Mouse (Mus musculus) forebrain, embryonic 16.5 days (tissue): ENCODE results near the gene Mocs1. TPM values are rescaled to one million over a fixed set of nuclear protein-coding genes. Genes with fewer than 3 reads are reported as not detected.

Source experiments
- ATAC-seq: fragments of 200-750 bp; cut with Nextera tagmentation; 2 replicates; pipeline ENCODE4 v1.8.0; 2017; ENCODE audit warnings: mild to moderate bottlenecking, moderate library complexity
- H3K27ac ChIP-seq: fragments of 300-500 bp; sonication (generic); 2 replicates; pipeline ENCODE4 v1.5.1; 2014; ENCODE audit warnings: low read length, control low read depth
- H3K27me3 ChIP-seq: fragments of 300-500 bp; sonication (generic); replicated peaks from 2 replicates; pipeline ENCODE4 v1.6.1; 2014; ENCODE audit warnings: low read length; ENCODE audit not compliant: control insufficient read depth, insufficient read depth
- H3K36me3 ChIP-seq: fragments of 300-500 bp; sonication (generic); 2 replicates; pipeline ENCODE4 v1.6.1; 2014; ENCODE audit not compliant: control insufficient read depth, insufficient read depth
- H3K4me1 ChIP-seq: fragments of 300-500 bp; sonication (generic); replicated peaks from 2 replicates; pipeline ENCODE4 v1.6.1; 2014; ENCODE audit warnings: low read length; ENCODE audit not compliant: control insufficient read depth, insufficient read depth
- H3K4me2 ChIP-seq: fragments of 300-500 bp; sonication (generic); 2 replicates; pipeline ENCODE4 v1.6.1; 2014; ENCODE audit warnings: mild to moderate bottlenecking, low read length, control low read depth
- H3K4me3 ChIP-seq: fragments of 300-500 bp; sonication (generic); replicated peaks from 2 replicates; pipeline ENCODE4 v1.5.1; 2014; ENCODE audit warnings: mild to moderate bottlenecking, low read length, control low read depth
- H3K9ac ChIP-seq: fragments of 300-500 bp; sonication (generic); replicated peaks from 2 replicates; pipeline ENCODE4 v1.6.1; 2014; ENCODE audit warnings: low read depth, low read length, control low read depth
- H3K9me3 ChIP-seq: fragments of 300-500 bp; sonication (generic); 2 replicates; pipeline ENCODE4 v1.6.1; 2016; ENCODE audit warnings: low read length; ENCODE audit not compliant: control insufficient read depth
- WGBS: fragments of 180-500 bp; shearing (Covaris S2); extraction: QIAGEN DNeasy Blood & Tissue Kit; methylation state at CpG from one replicate; pipeline ENCODE4 v1.1.7; 2014; 5-methylcytosine and 5-hydroxymethylcytosine counted together
- polyA plus RNA-seq: library from polyadenylated mRNA; unstranded; fragments of >200 nt; fragmentation: Nextera tagmentation; extraction: Ambion mirVana; gene quantifications from 2 replicates; pipeline ENCODE4 v1.2.1, GENCODE M21; 2015

The Mocs1 gene
- polyA plus RNA-seq, 1 experiment from 2014 or later: 5.1 TPM

- 91% methylated on average over 5 of the region's 5 CpGs for WGBS
- no peak overlapping the region for H3K27ac ChIP-seq
- H3K4me3 ChIP-seq: no peak overlapping the region
- H3K4me1 ChIP-seq: no peaks in the 10 kb centered on the region; the same call in 1 of the 2 replicates
- no peak overlapping the region for H3K9ac ChIP-seq
- no peaks in the 10 kb centered on the region for H3K36me3 ChIP-seq
- H3K27me3 ChIP-seq: no peaks in the 10 kb centered on the region
- no peaks in the 10 kb centered on the region for H3K9me3 ChIP-seq
- no peak for ATAC-seq
- H3K4me2 ChIP-seq: no peak overlapping the region
These were observed 60.9 kb downstream of the Mocs1 start for GRCm38 (mm10) chr17:49489098-49489497.

- 87% methylated on average over 4 of the region's 4 CpGs for WGBS
- no peak overlapping the region for H3K27ac ChIP-seq
- no peaks in the 10 kb centered on the region for H3K36me3 ChIP-seq
- H3K9ac ChIP-seq: no peak overlapping the region
- H3K9me3 ChIP-seq: no peaks in the 10 kb centered on the region
- no peak for ATAC-seq
- H3K4me1 ChIP-seq: no peaks in the 10 kb centered on the region
- no peak overlapping the region for H3K4me3 ChIP-seq
- no peak overlapping the region for H3K4me2 ChIP-seq
- H3K27me3 ChIP-seq: no peaks in the 10 kb centered on the region
These were observed 65.1 kb downstream of the Mocs1 start for GRCm38 (mm10) chr17:49493276-49493675.

- H3K36me3 ChIP-seq: no peaks in the 10 kb centered on the region
- no peak overlapping the region for H3K4me3 ChIP-seq
- no peaks in the 10 kb centered on the region for H3K4me1 ChIP-seq
- no peak overlapping the region for H3K27ac ChIP-seq
- no peaks in the 10 kb centered on the region for H3K9me3 ChIP-seq
- ATAC-seq: no peak
- H3K4me2 ChIP-seq: no peak overlapping the region
- H3K9ac ChIP-seq: no peak overlapping the region
- 37% methylated on average over 3 of the region's 3 CpGs for WGBS
- H3K27me3 ChIP-seq: no peaks in the 10 kb centered on the region
These were observed 70.0 kb downstream of the Mocs1 start for GRCm38 (mm10) chr17:49498169-49498568.

- Histone ChIP-seq H3K27ac (no peak overlapping the region), H3K4me2 (no peak overlapping the region), H3K4me3 (no peak overlapping the region), H3K27me3 (no peaks in the 10 kb centered on the region), H3K9me3 (no peaks in the 10 kb centered on the region), H3K36me3 (no peaks in the 10 kb centered on the region), H3K9ac (no peak overlapping the region), H3K4me1 (no peaks in the 10 kb centered on the region)
- WGBS: 92% methylated on average over 2 of the region's 2 CpGs
- no peak for ATAC-seq
These were observed 71.5 kb downstream of the Mocs1 start for GRCm38 (mm10) chr17:49499635-49500034.

- no peaks in the 10 kb centered on the region for H3K27me3 ChIP-seq
- no peaks in the 10 kb centered on the region for H3K36me3 ChIP-seq
- 72% methylated on average over 2 of the region's 2 CpGs for WGBS
- no peak for ATAC-seq
- no peaks in the 10 kb centered on the region for H3K4me1 ChIP-seq
- H3K9me3 ChIP-seq: no peaks in the 10 kb centered on the region
- no peak overlapping the region for H3K4me3 ChIP-seq
- no peak overlapping the region for H3K9ac ChIP-seq
- H3K4me2 ChIP-seq: no peak overlapping the region
- no peak overlapping the region for H3K27ac ChIP-seq
These were observed 72.1 kb downstream of the Mocs1 start for GRCm38 (mm10) chr17:49500234-49500633.

- Histone ChIP-seq H3K27me3 (no peaks in the 10 kb centered on the region), H3K4me1 (no peaks in the 10 kb centered on the region), H3K4me3 (no peak overlapping the region), H3K36me3 (no peaks in the 10 kb centered on the region), H3K27ac (no peak overlapping the region), H3K4me2 (no peak overlapping the region), H3K9me3 (no peaks in the 10 kb centered on the region), H3K9ac (no peak overlapping the region)
- WGBS: 81% methylated on average over 6 of the region's 6 CpGs
- no peak for ATAC-seq
These were observed 75.2 kb downstream of the Mocs1 start for GRCm38 (mm10) chr17:49503246-49503900.

Other genes with a start within 250 kb of the Mocs1 start
- 1.6 and 1.7 TPM in 2 replicates for gene Daam2, start 136.0 kb downstream of the Mocs1 start, polyA plus RNA-seq
- gene Kif6, start 186.8 kb downstream of the Mocs1 start, polyA plus RNA-seq: 1.9 and 3.3 TPM in 2 replicates